Mouse (Mus musculus): ENCODE measurements at regions not wholly inside any gene's neighbourhood (a gene's known extent, or its start where the extent isn't known, plus 50 kb on each side); places are given as distances from the start of the nearest gene placed in this dataset.

DNA sequence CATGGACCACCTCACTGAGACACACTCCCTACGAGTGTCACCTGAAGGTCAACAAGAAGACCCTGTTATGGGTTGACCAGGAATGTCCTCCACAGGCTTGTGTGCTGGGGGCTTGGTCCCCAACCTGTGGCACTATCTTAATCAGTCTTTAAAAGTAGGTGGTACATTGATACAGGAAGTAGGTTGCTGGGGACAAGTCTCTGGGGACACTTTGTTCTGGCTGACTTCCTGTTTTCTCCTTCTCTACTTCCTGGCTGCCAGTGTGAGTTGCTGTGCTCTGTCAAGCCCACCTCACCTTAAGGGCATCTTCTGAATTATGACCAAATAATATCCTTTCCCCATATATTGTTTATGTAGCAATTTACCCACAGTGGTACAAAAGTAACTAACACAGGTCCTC lies 96.1 kb downstream of the Cct6b start:
- Histone ChIP-seq H3K36me3 (ENCODE audit: control insufficient read depth, insufficient read depth, low read length) (no peaks in the 10 kb centered on the region), H3K4me3 (ENCODE audit: extremely low read depth, insufficient read depth, insufficient read length) (no peak overlapping the region), H3K27ac (ENCODE audit: insufficient read depth, low read length) (peak overlapping the region; percentile 93), H3K27me3 (ENCODE audit: control insufficient read depth, insufficient read depth, low read length) (no peaks in the 10 kb centered on the region), H3K4me1 (ENCODE audit: control insufficient read depth, insufficient read depth, insufficient read length) (peaks cover 33% of the 10 kb centered on the region; the same call in 1 of the 2 replicates)
- DNase-seq (ENCODE audit: low read depth in 1 of 2, low spot score in 2 of 2) = peak; percentile 66 to 68
- TF ChIP-seq CTCF (IDR thresholded peaks at IDR 0.05; ENCODE audit: extremely low read depth, insufficient read depth, insufficient read length, insufficient replicate concordance) (no peak), POLR2A (IDR thresholded peaks at IDR 0.05; ENCODE audit: low read depth, low read length) (no peak; the same call in 1 of the 2 replicates)
- 81% methylated on average over 1 of the region's 1 CpGs for WGBS

DNA sequence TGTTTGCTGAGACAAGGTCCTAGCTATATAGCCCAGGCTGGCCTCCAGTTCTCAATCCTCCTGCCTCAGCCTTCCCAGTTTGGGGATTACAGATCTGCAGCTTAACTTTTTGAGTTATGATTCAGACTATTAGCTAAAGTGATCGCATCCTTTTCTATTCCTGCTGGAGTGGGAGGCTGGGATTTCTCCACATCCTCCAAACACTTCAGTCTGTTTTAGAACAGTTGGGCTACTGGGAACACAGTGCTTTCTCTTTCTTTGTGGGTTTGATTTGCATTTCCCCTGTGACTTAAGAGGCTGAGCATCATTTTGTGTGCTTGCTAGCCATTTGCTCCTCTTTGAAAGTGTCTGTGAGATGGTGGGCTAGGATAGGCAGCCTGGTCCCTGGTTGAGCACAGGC lies 100.0 kb downstream of the Cct6b start:
- Histone ChIP-seq H3K36me3 (ENCODE audit: control insufficient read depth, insufficient read depth, low read length) (no peaks in the 10 kb centered on the region), H3K4me3 (ENCODE audit: extremely low read depth, insufficient read depth, insufficient read length) (no peak overlapping the region), H3K27ac (ENCODE audit: insufficient read depth, low read length) (no peak overlapping the region), H3K4me1 (ENCODE audit: control insufficient read depth, insufficient read depth, insufficient read length) (peaks cover 23% of the 10 kb centered on the region; the same call in 1 of the 2 replicates), H3K27me3 (ENCODE audit: control insufficient read depth, insufficient read depth, low read length) (no peaks in the 10 kb centered on the region)
- no peak for DNase-seq (ENCODE audit: low read depth in 1 of 2, low spot score in 2 of 2)
- TF ChIP-seq POLR2A (IDR thresholded peaks at IDR 0.05; ENCODE audit: low read depth, low read length) (no peak), CTCF (IDR thresholded peaks at IDR 0.05; ENCODE audit: extremely low read depth, insufficient read depth, insufficient read length, insufficient replicate concordance) (no peak)
- 73% methylated on average over 1 of the region's 1 CpGs for WGBS

DNA sequence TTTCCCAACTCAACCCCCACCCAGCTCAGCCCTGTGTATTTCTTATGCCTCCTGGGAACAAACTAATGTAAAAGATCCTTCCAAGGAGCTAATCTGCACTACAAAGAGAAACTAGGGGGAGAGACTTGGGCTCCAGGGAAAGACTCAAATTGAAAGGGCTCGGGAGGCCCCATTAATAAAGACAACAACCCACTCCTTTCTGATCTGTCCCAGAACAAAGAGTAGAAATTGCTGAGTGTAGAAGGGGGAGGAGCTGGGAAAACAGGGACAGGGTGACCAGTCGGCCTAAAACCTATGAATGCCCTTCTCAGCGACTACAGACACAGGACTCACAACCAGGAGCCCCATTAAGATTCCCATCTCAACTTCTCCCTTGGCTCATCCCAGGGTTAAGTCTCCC lies 102.0 kb downstream of the Cct6b start:
- no peaks in the 10 kb centered on the region for H3K36me3 ChIP-seq (ENCODE audit: control insufficient read depth, insufficient read depth, low read length)
- no peaks in the 10 kb centered on the region for H3K27me3 ChIP-seq (ENCODE audit: control insufficient read depth, insufficient read depth, low read length)
- peaks cover 6% of the 10 kb centered on the region; the same call in 1 of the 2 replicates for H3K4me1 ChIP-seq (ENCODE audit: control insufficient read depth, insufficient read depth, insufficient read length)
- DNase-seq (ENCODE audit: low read depth in 1 of 2, low spot score in 2 of 2) = no peak
- WGBS = 73% methylated on average over 3 of the region's 3 CpGs
- no peak overlapping the region for H3K4me3 ChIP-seq (ENCODE audit: extremely low read depth, insufficient read depth, insufficient read length)
- no peak overlapping the region for H3K27ac ChIP-seq (ENCODE audit: insufficient read depth, low read length)
- TF ChIP-seq CTCF (IDR thresholded peaks at IDR 0.05; ENCODE audit: extremely low read depth, insufficient read depth, insufficient read length, insufficient replicate concordance) (no peak), POLR2A (IDR thresholded peaks at IDR 0.05; ENCODE audit: low read depth, low read length) (no peak)

DNA sequence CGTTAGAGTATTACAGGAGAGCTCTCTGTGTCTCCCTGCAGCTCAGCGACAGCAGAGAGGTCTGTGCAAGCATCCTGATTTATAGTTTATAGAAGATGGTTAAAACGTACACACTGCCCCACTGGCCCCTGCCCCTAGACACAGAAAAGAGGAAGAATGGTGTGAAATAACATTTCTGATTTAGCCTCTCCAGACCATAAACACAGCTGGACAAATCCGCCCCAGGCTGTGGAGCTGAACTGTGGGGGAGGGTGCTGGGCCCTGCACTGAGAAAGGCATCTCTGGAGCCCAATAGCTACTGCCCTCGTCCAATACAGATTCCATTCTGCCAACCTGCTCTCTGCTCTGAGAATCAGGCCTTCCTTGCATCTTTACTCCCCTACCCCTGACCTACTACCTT lies 112.4 kb downstream of the Cct6b start:
- DNase-seq (ENCODE audit: low read depth in 1 of 2, low spot score in 2 of 2) = no peak
- Histone ChIP-seq H3K4me3 (ENCODE audit: extremely low read depth, insufficient read depth, insufficient read length) (no peak overlapping the region), H3K27ac (ENCODE audit: insufficient read depth, low read length) (no peak overlapping the region), H3K4me1 (ENCODE audit: control insufficient read depth, insufficient read depth, insufficient read length) (no peaks in the 10 kb centered on the region), H3K27me3 (ENCODE audit: control insufficient read depth, insufficient read depth, low read length) (no peaks in the 10 kb centered on the region), H3K36me3 (ENCODE audit: control insufficient read depth, insufficient read depth, low read length) (no peaks in the 10 kb centered on the region)
- 48% methylated on average over 5 of the region's 5 CpGs for WGBS
- no peak for TF ChIP-seq POLR2A (IDR thresholded peaks at IDR 0.05; ENCODE audit: low read depth, low read length)
- TF ChIP-seq CTCF (IDR thresholded peaks at IDR 0.05; ENCODE audit: extremely low read depth, insufficient read depth, insufficient read length, insufficient replicate concordance) = no peak

DNA sequence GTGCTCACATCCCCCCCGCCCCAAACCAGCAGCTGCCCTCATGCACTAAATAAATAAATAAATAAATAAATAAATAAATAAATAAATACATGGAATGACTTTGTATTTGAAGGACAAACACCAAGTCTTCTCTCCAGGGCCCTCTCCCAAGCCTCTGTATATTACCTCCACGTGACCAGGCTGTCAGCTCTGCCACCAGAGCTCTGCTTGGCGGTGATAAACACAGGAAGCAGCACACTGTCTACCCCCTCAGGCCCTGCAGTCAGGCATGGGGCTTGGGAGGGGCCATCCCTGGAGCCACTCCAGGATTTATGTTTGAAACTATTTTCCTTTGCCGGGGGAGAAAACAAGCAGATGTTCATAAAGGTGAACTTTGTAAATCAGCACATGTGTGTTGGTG lies 125.6 kb downstream of the Cct6b start:
- no peak for TF ChIP-seq CTCF (IDR thresholded peaks at IDR 0.05; ENCODE audit: extremely low read depth, insufficient read depth, insufficient read length, insufficient replicate concordance)
- Histone ChIP-seq H3K4me3 (ENCODE audit: extremely low read depth, insufficient read depth, insufficient read length) (no peak overlapping the region), H3K27me3 (ENCODE audit: control insufficient read depth, insufficient read depth, low read length) (no peaks in the 10 kb centered on the region), H3K36me3 (ENCODE audit: control insufficient read depth, insufficient read depth, low read length) (no peaks in the 10 kb centered on the region), H3K27ac (ENCODE audit: insufficient read depth, low read length) (no peak overlapping the region), H3K4me1 (ENCODE audit: control insufficient read depth, insufficient read depth, insufficient read length) (no peaks in the 10 kb centered on the region)
- DNase-seq (ENCODE audit: low read depth in 1 of 2, low spot score in 2 of 2) = no peak
- 37% methylated on average over 4 of the region's 4 CpGs for WGBS

DNA sequence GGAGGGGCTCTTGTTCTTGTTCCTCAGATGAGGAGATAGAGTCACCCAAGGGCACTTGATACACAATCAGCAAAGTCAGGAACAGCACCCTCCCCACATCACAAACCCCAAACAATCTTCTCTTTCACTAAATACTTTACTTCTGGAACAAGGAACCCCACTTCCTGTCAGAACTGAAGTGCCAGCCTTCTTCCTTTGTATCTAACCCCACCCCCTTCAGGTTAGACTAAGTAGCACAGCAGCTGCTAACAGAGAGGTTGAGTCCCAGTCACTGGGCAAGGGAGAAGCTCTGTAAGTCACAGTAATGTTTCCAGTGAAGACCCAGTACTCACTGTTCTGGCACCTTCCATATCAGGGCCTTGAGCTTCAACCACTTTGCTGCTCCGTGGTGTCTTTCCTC lies 131.9 kb downstream of the Cct6b start:
- H3K27me3 ChIP-seq (ENCODE audit: control insufficient read depth, insufficient read depth, low read length) = no peaks in the 10 kb centered on the region
- WGBS = 87% methylated on average over 1 of the region's 1 CpGs

DNA sequence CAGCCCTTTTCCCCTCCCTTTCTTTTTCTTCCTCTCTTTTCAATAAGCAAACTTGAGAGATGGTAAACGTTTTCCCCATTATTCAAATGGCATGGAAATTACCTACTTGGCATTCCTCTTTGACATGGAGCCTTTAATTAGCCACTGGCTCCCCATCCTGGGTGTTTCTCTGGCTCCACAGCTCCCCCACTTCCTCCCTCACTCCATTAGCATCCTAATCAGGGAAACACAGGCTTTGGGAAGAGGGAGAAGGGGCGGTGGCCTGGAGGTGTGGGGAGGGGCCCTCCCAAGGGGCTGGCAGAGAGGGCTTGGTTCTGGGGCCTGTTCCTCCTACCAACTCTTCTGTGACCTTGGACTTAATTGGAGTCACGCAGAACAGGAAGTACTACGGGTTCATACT lies 132.7 kb downstream of the Cct6b start:
- DNase-seq (ENCODE audit: low read depth in 1 of 2, low spot score in 2 of 2) = no peak
- Histone ChIP-seq H3K4me3 (ENCODE audit: extremely low read depth, insufficient read depth, insufficient read length) (no peak overlapping the region), H3K36me3 (ENCODE audit: control insufficient read depth, insufficient read depth, low read length) (no peaks in the 10 kb centered on the region), H3K4me1 (ENCODE audit: control insufficient read depth, insufficient read depth, insufficient read length) (no peaks in the 10 kb centered on the region), H3K27ac (ENCODE audit: insufficient read depth, low read length) (no peak overlapping the region), H3K27me3 (ENCODE audit: control insufficient read depth, insufficient read depth, low read length) (no peaks in the 10 kb centered on the region)
- no peak for TF ChIP-seq POLR2A (IDR thresholded peaks at IDR 0.05; ENCODE audit: low read depth, low read length)
- TF ChIP-seq CTCF (IDR thresholded peaks at IDR 0.05; ENCODE audit: extremely low read depth, insufficient read depth, insufficient read length, insufficient replicate concordance) = no peak
- WGBS = 54% methylated on average over 4 of the region's 4 CpGs

More for the DNA sequence above, 131.9 kb downstream of the Cct6b start:
- DNase-seq (ENCODE audit: low read depth in 1 of 2, low spot score in 2 of 2) = peak in 1 of 2 experiments; percentile 24
- Histone ChIP-seq H3K4me3 (ENCODE audit: extremely low read depth, insufficient read depth, insufficient read length) (no peak overlapping the region), H3K36me3 (ENCODE audit: control insufficient read depth, insufficient read depth, low read length) (no peaks in the 10 kb centered on the region), H3K4me1 (ENCODE audit: control insufficient read depth, insufficient read depth, insufficient read length) (no peaks in the 10 kb centered on the region), H3K27ac (ENCODE audit: insufficient read depth, low read length) (no peak overlapping the region)
- TF ChIP-seq POLR2A (IDR thresholded peaks at IDR 0.05; ENCODE audit: low read depth, low read length) = no peak
- no peak for TF ChIP-seq CTCF (IDR thresholded peaks at IDR 0.05; ENCODE audit: extremely low read depth, insufficient read depth, insufficient read length, insufficient replicate concordance)
